Mouse (Mus musculus) kidney, embryonic 16.5 days (tissue): Measurements from ENCODE around the gene Ptprn2. TPM values are rescaled to one million over a fixed set of nuclear protein-coding genes. Genes with fewer than 3 reads are reported as not detected.

Experiments
- ATAC-seq: fragments of 200-750 bp; cut with Nextera tagmentation; 2 replicates; pipeline ENCODE4 v1.8.0; 2017; ENCODE audit warnings: moderate TSS enrichment; ENCODE audit not compliant: low FRiP score, low TSS enrichment
- H3K27ac ChIP-seq: fragments of 300-500 bp; sonication (generic); 2 replicates; pipeline ENCODE4 v1.5.1; 2014; ENCODE audit warnings: low read length
- H3K27me3 ChIP-seq: fragments of 300-500 bp; sonication (generic); 2 replicates; pipeline ENCODE4 v1.6.1; 2014; ENCODE audit warnings: low read length, control low read depth, mixed read lengths; ENCODE audit not compliant: insufficient read depth
- H3K36me3 ChIP-seq: fragments of 300-500 bp; sonication (generic); 2 replicates; pipeline ENCODE4 v1.6.1; 2014; ENCODE audit warnings: low read length, control low read depth, mixed read lengths; ENCODE audit not compliant: insufficient read depth
- H3K4me1 ChIP-seq: fragments of 300-500 bp; sonication (generic); 2 replicates; pipeline ENCODE4 v1.6.1; 2014; ENCODE audit warnings: low read length, control low read depth, mixed read lengths; ENCODE audit not compliant: insufficient read depth
- H3K4me2 ChIP-seq: fragments of 300-500 bp; sonication (generic); replicated peaks from 2 replicates; pipeline ENCODE4 v1.6.1; 2014; ENCODE audit warnings: low read depth, low read length
- H3K4me3 ChIP-seq: fragments of 300-500 bp; sonication (generic); 2 replicates; pipeline ENCODE4 v1.5.1; 2014; ENCODE audit warnings: mild to moderate bottlenecking, low read length
- H3K9ac ChIP-seq: fragments of 300-500 bp; sonication (generic); replicated peaks from 2 replicates; pipeline ENCODE4 v1.6.1; 2014; ENCODE audit warnings: low read length
- H3K9me3 ChIP-seq: fragments of 300-500 bp; sonication (generic); 2 replicates; pipeline ENCODE4 v1.6.1; 2016; ENCODE audit warnings: low read length, control low read depth
- WGBS: fragments of 180-500 bp; shearing (Covaris S2); extraction: QIAGEN DNeasy Blood & Tissue Kit; methylation state at CpG from one replicate; pipeline ENCODE4 v1.1.7; 2014; 5-methylcytosine and 5-hydroxymethylcytosine counted together
- polyA plus RNA-seq: library from polyadenylated mRNA; unstranded; fragments of >200 nt; fragmentation: Nextera tagmentation; extraction: Ambion mirVana; gene quantifications from 2 replicates; pipeline ENCODE4 v1.2.1, GENCODE M21; 2015

Gene Ptprn2
- polyA plus RNA-seq, 1 experiment from 2014 or later, result not detected

GRCm38 (mm10) chr12:117242181-117242580 lies 756.7 kb downstream of the Ptprn2 start:
- no peaks in the 10 kb centered on the region for H3K36me3 ChIP-seq
- H3K4me1 ChIP-seq, result no peaks in the 10 kb centered on the region
- H3K9me3 ChIP-seq, result no peaks in the 10 kb centered on the region
- H3K4me3 ChIP-seq, result no peak overlapping the region
- H3K27ac ChIP-seq, result no peak overlapping the region
- ATAC-seq, result no peak
- H3K9ac ChIP-seq, result no peak overlapping the region
- no peaks in the 10 kb centered on the region; the same call in 1 of the 2 replicates for H3K27me3 ChIP-seq
- 51% methylated on average over 7 of the region's 7 CpGs for WGBS
- no peak overlapping the region for H3K4me2 ChIP-seq

- Histone ChIP-seq H3K27me3 (peaks cover 3% of the 10 kb centered on the region; the same call in 1 of the 2 replicates), H3K9me3 (no peaks in the 10 kb centered on the region), H3K4me3 (no peak overlapping the region), H3K4me2 (0 out of 2 replicates have a peak overlapping the region, but pooled peaks have one; percentile 11), H3K36me3 (no peaks in the 10 kb centered on the region), H3K9ac (no peak overlapping the region), H3K4me1 (no peaks in the 10 kb centered on the region), H3K27ac (no peak overlapping the region)
- peak; percentile 74; the same call in 1 of the 2 replicates for ATAC-seq
- 34% methylated on average over 17 of the region's 17 CpGs for WGBS
Measured at GRCm38 (mm10) chr12:117245885-117246478, 760.5 kb downstream of the Ptprn2 start.

GRCm38 (mm10) chr12:117250465-117250864 lies 764.9 kb downstream of the Ptprn2 start:
- Histone ChIP-seq H3K4me1 (0 out of 2 replicates have a peak, but pooled peaks cover 2% of the 10 kb centered on the region), H3K9ac (no peak overlapping the region), H3K27me3 (peaks cover 6% of the 10 kb centered on the region; the same call in 1 of the 2 replicates), H3K9me3 (no peaks in the 10 kb centered on the region), H3K36me3 (no peaks in the 10 kb centered on the region), H3K4me2 (no peak overlapping the region), H3K27ac (no peak overlapping the region), H3K4me3 (no peak overlapping the region)
- 15% methylated on average over 6 of the region's 6 CpGs for WGBS
- no peak for ATAC-seq

DNA sequence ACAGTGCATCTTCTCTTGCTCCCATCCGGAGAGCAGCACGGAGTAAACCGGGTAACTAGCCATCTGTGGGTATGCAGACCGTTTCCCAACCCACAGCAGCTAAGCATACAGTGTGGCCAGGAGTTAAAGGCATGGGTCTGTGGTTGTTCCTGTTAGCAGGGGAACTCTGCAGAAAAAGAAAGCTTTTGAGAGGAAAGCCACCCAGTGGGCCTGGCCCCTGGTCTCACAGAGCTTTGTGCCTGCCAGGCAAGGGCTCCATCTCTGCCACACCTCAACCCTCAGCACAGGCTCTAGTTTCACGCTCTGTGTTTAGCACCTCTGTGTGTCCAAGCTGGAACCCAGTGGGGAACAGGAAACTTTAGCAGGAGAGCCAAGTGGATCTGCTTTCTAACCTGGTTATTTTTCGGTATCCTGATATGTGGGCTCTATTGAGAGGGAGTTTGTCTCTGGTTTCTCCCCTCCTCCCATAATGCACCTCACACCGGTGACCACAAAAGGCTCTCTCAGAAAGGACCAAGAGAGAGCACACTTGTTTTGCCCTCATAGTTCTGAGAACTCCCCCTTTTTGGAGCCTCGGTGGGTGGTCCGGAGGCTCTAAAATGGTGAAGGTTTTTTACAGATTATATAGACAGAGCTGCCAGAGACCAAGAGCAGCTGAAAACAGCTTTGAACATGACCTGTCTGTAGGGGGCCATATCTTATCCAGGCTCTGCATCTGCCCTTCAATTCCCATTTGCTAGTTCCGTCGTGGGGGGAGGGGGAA lies 766.3 kb downstream of the Ptprn2 start:
- Histone ChIP-seq H3K9me3 (no peaks in the 10 kb centered on the region), H3K36me3 (no peaks in the 10 kb centered on the region), H3K4me2 (no peak overlapping the region), H3K27ac (no peak overlapping the region), H3K27me3 (peaks cover 6% of the 10 kb centered on the region; the same call in 1 of the 2 replicates), H3K4me3 (no peak overlapping the region), H3K4me1 (peaks cover 4% of the 10 kb centered on the region; the same call in 1 of the 2 replicates), H3K9ac (no peak overlapping the region)
- 33% methylated on average over 11 of the region's 11 CpGs for WGBS
- ATAC-seq, result peak; percentile 28; the same call in 1 of the 2 replicates

DNA sequence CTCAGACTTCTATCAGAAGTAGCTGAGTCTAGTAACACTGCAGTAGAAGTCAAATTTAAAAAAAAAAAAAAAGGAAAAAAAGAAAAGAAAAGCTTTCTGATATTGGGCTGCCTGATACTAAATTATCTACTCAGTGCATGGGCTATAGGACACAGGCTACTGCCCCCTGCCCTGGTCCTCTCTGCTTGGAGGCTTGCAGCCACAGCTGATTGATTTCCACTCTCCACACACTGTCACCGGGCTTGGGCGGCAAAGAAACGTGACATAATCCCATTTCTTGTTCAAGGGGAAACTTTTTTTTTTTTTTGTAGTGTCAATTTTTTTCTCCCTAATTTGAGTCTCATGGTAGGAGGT lies 766.9 kb downstream of the Ptprn2 start:
- Histone ChIP-seq H3K9ac (no peak overlapping the region), H3K36me3 (no peaks in the 10 kb centered on the region), H3K4me1 (peaks cover 8% of the 10 kb centered on the region; the same call in 1 of the 2 replicates), H3K27ac (no peak overlapping the region), H3K4me3 (no peak overlapping the region), H3K9me3 (no peaks in the 10 kb centered on the region), H3K4me2 (no peak overlapping the region), H3K27me3 (peaks cover 6% of the 10 kb centered on the region; the same call in 1 of the 2 replicates)
- ATAC-seq, result peak; percentile 83; the same call in 1 of the 2 replicates
- 22% methylated on average over 3 of the region's 3 CpGs for WGBS

DNA sequence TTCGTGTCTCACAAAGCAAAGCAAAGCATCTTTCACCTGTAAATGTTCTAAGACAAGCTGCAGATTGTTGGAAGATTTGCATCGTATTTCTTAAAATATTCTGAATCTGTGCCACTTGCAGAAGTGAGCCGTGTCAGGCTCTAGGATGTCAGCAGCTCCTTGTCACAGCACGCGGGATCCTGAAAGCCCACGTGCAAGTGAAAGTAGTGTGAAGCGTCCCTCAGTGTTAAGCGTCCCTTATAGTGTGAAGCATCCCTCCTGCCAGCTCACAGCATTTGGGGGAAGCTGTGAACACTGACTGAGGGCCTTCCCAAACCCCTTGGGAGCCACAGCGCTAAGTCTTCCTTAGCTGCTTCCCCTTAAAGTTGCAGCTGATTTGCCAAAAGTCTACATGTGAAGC lies 768.8 kb downstream of the Ptprn2 start:
- Histone ChIP-seq H3K4me1 (peaks cover 8% of the 10 kb centered on the region; the same call in 1 of the 2 replicates), H3K27ac (no peak overlapping the region), H3K36me3 (no peaks in the 10 kb centered on the region), H3K27me3 (peaks cover 3% of the 10 kb centered on the region; the same call in 1 of the 2 replicates), H3K4me2 (no peak overlapping the region), H3K9ac (no peak overlapping the region), H3K9me3 (no peaks in the 10 kb centered on the region), H3K4me3 (no peak overlapping the region)
- WGBS, result 83% methylated on average over 9 of the region's 9 CpGs
- ATAC-seq, result no peak

DNA sequence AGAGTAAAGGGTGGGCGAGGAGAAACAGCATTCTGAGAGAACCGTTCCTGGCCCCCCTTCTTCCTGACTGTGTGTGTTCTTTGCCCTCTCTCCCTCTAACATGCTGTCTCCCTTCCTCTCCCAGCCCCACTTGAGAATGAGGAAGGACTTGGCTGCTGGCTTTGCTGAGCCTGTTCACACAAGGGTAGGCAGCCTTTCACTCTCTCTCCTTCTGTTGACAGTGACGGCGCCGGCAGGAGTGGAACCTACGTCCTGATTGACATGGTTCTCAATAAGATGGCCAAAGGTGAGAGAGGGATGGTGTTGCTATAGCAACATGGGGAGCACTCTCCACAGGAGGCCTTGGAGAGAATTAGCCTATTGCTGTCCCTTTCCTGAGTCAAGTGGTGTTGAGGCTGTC lies 769.8 kb downstream of the Ptprn2 start:
- no peak overlapping the region for H3K27ac ChIP-seq
- ATAC-seq, result no peak
- 65% methylated on average over 6 of the region's 6 CpGs for WGBS
- H3K4me1 ChIP-seq, result peaks cover 8% of the 10 kb centered on the region; the same call in 1 of the 2 replicates
- H3K4me2 ChIP-seq, result no peak overlapping the region
- H3K36me3 ChIP-seq, result no peaks in the 10 kb centered on the region
- peaks cover 3% of the 10 kb centered on the region; the same call in 1 of the 2 replicates for H3K27me3 ChIP-seq
- no peak overlapping the region for H3K4me3 ChIP-seq
- H3K9ac ChIP-seq, result no peak overlapping the region
- no peaks in the 10 kb centered on the region for H3K9me3 ChIP-seq

DNA sequence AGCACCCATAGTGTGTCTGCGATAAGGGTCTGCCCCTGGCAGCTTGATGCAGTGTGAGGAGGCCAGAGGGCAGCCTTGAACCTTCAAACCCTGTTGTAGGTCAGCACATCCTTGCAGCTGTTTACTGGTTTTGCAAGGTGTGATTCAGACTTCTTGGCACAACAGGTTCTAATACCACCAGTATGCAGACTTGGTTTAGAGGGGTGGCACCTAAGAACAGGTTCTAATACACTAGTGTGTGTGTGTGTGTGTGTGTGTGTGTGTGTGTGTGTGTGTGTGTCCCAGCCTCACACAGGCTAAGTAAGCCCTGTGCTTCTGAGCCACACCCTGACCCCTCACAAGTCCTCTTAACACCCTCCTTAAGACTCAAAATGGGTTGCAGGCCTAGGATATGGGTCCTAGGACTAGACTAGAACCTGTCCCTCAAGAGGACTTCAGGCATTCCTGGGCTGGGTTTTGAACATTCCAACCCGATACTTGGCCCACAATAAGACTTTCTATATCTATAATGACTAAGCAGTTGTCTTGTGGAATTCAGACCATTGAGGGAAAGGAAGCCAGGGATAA lies 770.3 kb downstream of the Ptprn2 start:
- H3K4me1 ChIP-seq, result peaks cover 8% of the 10 kb centered on the region; the same call in 1 of the 2 replicates
- H3K27me3 ChIP-seq, result peaks cover 3% of the 10 kb centered on the region; the same call in 1 of the 2 replicates
- ATAC-seq, result no peak
- no peak overlapping the region for H3K9ac ChIP-seq
- no peaks in the 10 kb centered on the region for H3K36me3 ChIP-seq
- no peak overlapping the region for H3K27ac ChIP-seq
- WGBS, result 94% methylated on average over 2 of the region's 2 CpGs
- H3K4me2 ChIP-seq, result no peak overlapping the region
- H3K4me3 ChIP-seq, result no peak overlapping the region
- H3K9me3 ChIP-seq, result no peaks in the 10 kb centered on the region

DNA sequence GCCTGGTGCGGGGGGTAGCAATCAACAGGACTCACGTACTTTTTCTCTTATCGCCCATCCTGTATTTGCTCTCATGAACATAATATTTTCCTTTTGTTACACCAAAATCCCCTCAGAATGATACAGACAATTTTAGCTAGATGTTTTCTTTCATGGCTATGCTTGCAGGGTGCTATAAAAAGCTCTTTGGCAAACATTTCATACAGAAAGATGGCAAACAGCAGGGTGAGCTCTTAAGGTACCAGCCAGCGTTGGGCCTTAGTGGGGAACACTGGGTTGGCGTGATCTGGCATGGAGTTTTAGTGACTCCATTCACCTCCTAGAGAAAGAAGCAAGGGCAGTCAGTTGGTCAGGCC lies 771.3 kb downstream of the Ptprn2 start:
- no peaks in the 10 kb centered on the region for H3K36me3 ChIP-seq
- WGBS, result 85% methylated on average over 5 of the region's 5 CpGs
- H3K27ac ChIP-seq, result no peak overlapping the region

More for the DNA sequence above, 771.3 kb downstream of the Ptprn2 start:
- Histone ChIP-seq H3K4me3 (no peak overlapping the region), H3K4me1 (peaks cover 8% of the 10 kb centered on the region; the same call in 1 of the 2 replicates), H3K27me3 (peaks cover 3% of the 10 kb centered on the region; the same call in 1 of the 2 replicates), H3K9me3 (no peaks in the 10 kb centered on the region), H3K4me2 (no peak overlapping the region; the same call in 1 of the 2 replicates), H3K9ac (no peak overlapping the region; the same call in 1 of the 2 replicates)
- no peak for ATAC-seq
